Mouse (Mus musculus): ENCODE measurements around the gene Ankdd1b. TPM values are rescaled to one million over a fixed set of nuclear protein-coding genes. Genes with fewer than 3 reads are reported as not detected.

The Ankdd1b gene
- total RNA-seq, 1 experiment = 1.1 TPM

DNA sequence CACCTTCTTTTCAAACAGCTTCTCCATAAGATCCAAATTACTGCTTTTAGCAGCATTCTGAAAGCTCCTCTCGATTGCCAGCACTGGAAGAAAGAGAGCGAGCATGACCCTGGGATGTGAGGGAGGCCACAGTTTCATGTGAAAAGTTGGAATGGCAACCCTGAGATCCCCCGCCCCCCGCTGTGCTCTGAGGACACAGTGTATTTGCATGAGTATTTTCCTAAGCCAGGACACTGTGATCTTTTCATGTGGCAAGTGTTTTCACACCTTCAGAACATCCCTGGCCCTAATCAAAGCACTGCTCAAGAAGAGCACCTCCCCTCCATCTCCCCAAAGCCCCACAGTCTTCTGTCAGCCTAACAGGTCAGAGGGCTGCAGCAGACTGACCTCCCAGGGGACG lies 5.7 kb downstream of the Ankdd1b start:
- Histone ChIP-seq H3K4me1 (ENCODE audit: control insufficient read depth in 2 of 2, insufficient read depth in 2 of 2, low read length in 2 of 2, poor library complexity in 1 of 2) (no peaks in the 10 kb centered on the region), H3K27ac (ENCODE audit: insufficient read depth, low read depth, low read length, poor library complexity, severe bottlenecking) (no peak overlapping the region), H3K9me3 (ENCODE audit: control insufficient read depth, insufficient read depth, low read depth, low read length) (no peaks in the 10 kb centered on the region), H3K36me3 (ENCODE audit: control insufficient read depth, insufficient read depth, low read length, poor library complexity, severe bottlenecking) (no peaks in the 10 kb centered on the region), H3K9ac (ENCODE audit: insufficient read depth, low read depth, low read length, poor library complexity, severe bottlenecking) (no peak overlapping the region), H3K4me3 (ENCODE audit: insufficient read depth in 1 of 2, low read depth in 1 of 2, low read length in 2 of 2, poor library complexity in 1 of 2, severe bottlenecking in 1 of 2) (no peak overlapping the region)
- DNase-seq (ENCODE audit: low read depth, low spot score) = peak; percentile 17
- in situ Hi-C loops (cut with MboI; ENCODE audit: low sequenced_read_pairs in 2 of 2, unreplicated experiment in 2 of 2) = no loop called here
- TF ChIP-seq HCFC1 (IDR thresholded peaks at IDR 0.05; ENCODE audit: borderline replicate concordance, insufficient read depth, low read length) = no peak
- no peak for TF ChIP-seq CHD2 (IDR thresholded peaks at IDR 0.05; ENCODE audit: low read depth, low read length)

DNA sequence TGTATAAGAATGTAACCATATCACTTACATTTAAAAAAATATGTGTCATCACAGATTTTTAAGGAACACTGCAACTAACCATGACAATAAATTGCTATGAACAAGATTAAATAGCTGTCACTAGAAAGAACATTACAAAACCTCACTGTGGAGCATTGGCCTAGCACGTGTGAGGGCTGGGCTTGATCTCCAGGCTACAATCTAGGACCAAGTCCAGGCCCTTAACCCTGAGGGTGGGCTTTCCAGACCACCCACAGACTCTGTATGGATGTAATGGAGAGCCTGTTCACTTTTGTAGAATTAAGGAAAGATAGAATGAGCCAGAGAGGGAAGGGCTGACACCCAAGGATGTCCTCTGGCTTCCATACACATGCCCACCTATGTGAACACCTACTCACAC lies 8.4 kb downstream of the Ankdd1b start:
- no peaks in the 10 kb centered on the region for H3K9me3 ChIP-seq (ENCODE audit: control insufficient read depth, insufficient read depth, low read depth, low read length)
- H3K4me1 ChIP-seq (ENCODE audit: control insufficient read depth in 2 of 2, insufficient read depth in 2 of 2, low read length in 2 of 2, poor library complexity in 1 of 2) = no peaks in the 10 kb centered on the region
- H3K27ac ChIP-seq (ENCODE audit: insufficient read depth, low read depth, low read length, poor library complexity, severe bottlenecking) = no peak overlapping the region
- TF ChIP-seq CHD2 (IDR thresholded peaks at IDR 0.05; ENCODE audit: low read depth, low read length) = no peak
- no peak for TF ChIP-seq ZNF384 (IDR thresholded peaks at IDR 0.05; ENCODE audit: low read depth, low read length)
- TF ChIP-seq MAFK (IDR thresholded peaks at IDR 0.05; ENCODE audit: insufficient read depth, low read depth, low read length) = no peak
- TF ChIP-seq ZC3H11A (IDR thresholded peaks at IDR 0.05; ENCODE audit: borderline replicate concordance, low read depth, low read length) = no peak
- TF ChIP-seq HCFC1 (IDR thresholded peaks at IDR 0.05; ENCODE audit: borderline replicate concordance, insufficient read depth, low read length) = no peak
- H3K36me3 ChIP-seq (ENCODE audit: control insufficient read depth, insufficient read depth, low read length, poor library complexity, severe bottlenecking) = no peaks in the 10 kb centered on the region
- DNase-seq (ENCODE audit: low read depth, low spot score) = no peak
- H3K9ac ChIP-seq (ENCODE audit: insufficient read depth, low read depth, low read length, poor library complexity, severe bottlenecking) = no peak overlapping the region
- no peak overlapping the region for H3K4me3 ChIP-seq (ENCODE audit: insufficient read depth in 1 of 2, low read depth in 1 of 2, low read length in 2 of 2, poor library complexity in 1 of 2, severe bottlenecking in 1 of 2)
- in situ Hi-C loops (cut with MboI; ENCODE audit: low sequenced_read_pairs in 2 of 2, unreplicated experiment in 2 of 2) = no loop called here

DNA sequence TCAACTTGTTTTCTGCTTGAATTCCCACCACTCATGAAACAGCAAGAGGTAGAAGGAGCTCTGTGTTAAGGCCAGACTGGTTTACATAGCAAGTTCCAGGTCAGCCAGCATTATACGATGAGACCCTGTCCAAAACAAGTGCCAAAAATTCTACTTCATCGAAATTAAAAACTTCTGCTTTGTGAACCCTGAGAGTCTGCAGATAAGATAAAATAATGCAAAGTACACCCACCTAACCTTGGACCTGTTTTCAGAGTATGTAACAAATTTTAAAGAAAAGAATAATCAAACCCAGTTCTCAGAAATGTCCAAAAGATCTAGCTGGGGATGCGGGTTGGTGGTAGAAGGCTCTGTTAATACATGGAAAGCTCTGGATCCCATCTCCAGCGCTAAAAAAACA lies 12.4 kb downstream of the Ankdd1b start:
- no peaks in the 10 kb centered on the region for H3K4me1 ChIP-seq (ENCODE audit: control insufficient read depth in 2 of 2, insufficient read depth in 2 of 2, low read length in 2 of 2, poor library complexity in 1 of 2)
- no peak overlapping the region for H3K4me3 ChIP-seq (ENCODE audit: insufficient read depth in 1 of 2, low read depth in 1 of 2, low read length in 2 of 2, poor library complexity in 1 of 2, severe bottlenecking in 1 of 2)
- no peak overlapping the region for H3K27ac ChIP-seq (ENCODE audit: insufficient read depth, low read depth, low read length, poor library complexity, severe bottlenecking)
- no peaks in the 10 kb centered on the region for H3K36me3 ChIP-seq (ENCODE audit: control insufficient read depth, insufficient read depth, low read length, poor library complexity, severe bottlenecking)
- H3K9me3 ChIP-seq (ENCODE audit: control insufficient read depth, insufficient read depth, low read depth, low read length) = no peaks in the 10 kb centered on the region
- H3K9ac ChIP-seq (ENCODE audit: insufficient read depth, low read depth, low read length, poor library complexity, severe bottlenecking) = no peak overlapping the region
- DNase-seq (ENCODE audit: low read depth, low spot score) = no peak
- in situ Hi-C loops (cut with MboI; ENCODE audit: low sequenced_read_pairs in 2 of 2, unreplicated experiment in 2 of 2) = no loop called here
- TF ChIP-seq ZC3H11A (IDR thresholded peaks at IDR 0.05; ENCODE audit: borderline replicate concordance, low read depth, low read length) = no peak
- TF ChIP-seq HCFC1 (IDR thresholded peaks at IDR 0.05; ENCODE audit: borderline replicate concordance, insufficient read depth, low read length) = no peak
- TF ChIP-seq CHD2 (IDR thresholded peaks at IDR 0.05; ENCODE audit: low read depth, low read length) = no peak
- no peak for TF ChIP-seq MAFK (IDR thresholded peaks at IDR 0.05; ENCODE audit: insufficient read depth, low read depth, low read length)
- TF ChIP-seq ZNF384 (IDR thresholded peaks at IDR 0.05; ENCODE audit: low read depth, low read length) = no peak

DNA sequence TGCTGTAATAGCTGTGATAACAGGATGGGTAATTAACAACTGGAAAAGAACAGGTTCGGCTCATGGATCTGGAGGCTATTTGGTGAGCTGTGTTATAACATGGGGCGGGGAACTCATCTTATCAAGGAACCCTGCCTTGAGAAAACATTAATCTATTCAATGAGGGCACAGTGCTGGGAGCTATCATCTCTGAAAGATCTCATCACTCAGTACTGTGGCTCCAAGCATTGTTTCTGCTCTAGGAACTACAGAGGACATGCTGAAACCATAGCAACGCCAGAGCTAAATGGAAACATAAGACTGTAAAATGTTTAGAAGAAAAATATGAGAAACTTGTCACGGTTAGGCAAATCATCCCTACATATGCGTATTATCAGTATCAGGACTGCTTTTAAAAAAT lies 13.0 kb downstream of the Ankdd1b start:
- TF ChIP-seq HCFC1 (IDR thresholded peaks at IDR 0.05; ENCODE audit: borderline replicate concordance, insufficient read depth, low read length) (no peak), MAFK (IDR thresholded peaks at IDR 0.05; ENCODE audit: insufficient read depth, low read depth, low read length) (no peak), ZNF384 (IDR thresholded peaks at IDR 0.05; ENCODE audit: low read depth, low read length) (no peak), CHD2 (IDR thresholded peaks at IDR 0.05; ENCODE audit: low read depth, low read length) (no peak), ZC3H11A (IDR thresholded peaks at IDR 0.05; ENCODE audit: borderline replicate concordance, low read depth, low read length) (no peak)
- in situ Hi-C loops (cut with MboI; ENCODE audit: low sequenced_read_pairs in 2 of 2, unreplicated experiment in 2 of 2) = no loop called here
- Histone ChIP-seq H3K36me3 (ENCODE audit: control insufficient read depth, insufficient read depth, low read length, poor library complexity, severe bottlenecking) (no peaks in the 10 kb centered on the region), H3K4me1 (ENCODE audit: control insufficient read depth in 2 of 2, insufficient read depth in 2 of 2, low read length in 2 of 2, poor library complexity in 1 of 2) (no peaks in the 10 kb centered on the region), H3K27ac (ENCODE audit: insufficient read depth, low read depth, low read length, poor library complexity, severe bottlenecking) (no peak overlapping the region), H3K4me3 (ENCODE audit: insufficient read depth in 1 of 2, low read depth in 1 of 2, low read length in 2 of 2, poor library complexity in 1 of 2, severe bottlenecking in 1 of 2) (no peak overlapping the region), H3K9me3 (ENCODE audit: control insufficient read depth, insufficient read depth, low read depth, low read length) (no peaks in the 10 kb centered on the region), H3K9ac (ENCODE audit: insufficient read depth, low read depth, low read length, poor library complexity, severe bottlenecking) (no peak overlapping the region)
- DNase-seq (ENCODE audit: low read depth, low spot score) = no peak

DNA sequence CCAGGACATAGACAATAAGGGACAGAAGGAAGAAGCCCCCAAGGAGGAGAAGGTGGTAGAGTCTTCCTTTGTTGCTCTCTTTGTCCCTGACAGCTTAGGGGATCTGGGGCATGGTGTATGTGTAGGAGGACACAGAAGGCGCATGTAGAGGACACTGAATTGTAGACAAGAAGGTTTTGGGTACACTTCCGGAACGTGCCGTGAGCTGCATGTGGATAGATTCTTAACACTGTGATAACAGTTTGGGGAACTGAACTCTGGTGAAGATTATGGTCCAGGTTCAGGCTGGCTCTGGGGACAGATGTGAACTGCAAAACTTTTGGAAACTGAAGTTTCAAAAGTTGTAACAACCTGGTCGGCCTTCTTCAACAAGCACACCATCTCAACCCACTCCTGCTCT lies 13.4 kb downstream of the Ankdd1b start:
- Histone ChIP-seq H3K36me3 (ENCODE audit: control insufficient read depth, insufficient read depth, low read length, poor library complexity, severe bottlenecking) (no peaks in the 10 kb centered on the region), H3K4me3 (ENCODE audit: insufficient read depth in 1 of 2, low read depth in 1 of 2, low read length in 2 of 2, poor library complexity in 1 of 2, severe bottlenecking in 1 of 2) (no peak overlapping the region), H3K27ac (ENCODE audit: insufficient read depth, low read depth, low read length, poor library complexity, severe bottlenecking) (no peak overlapping the region), H3K9ac (ENCODE audit: insufficient read depth, low read depth, low read length, poor library complexity, severe bottlenecking) (no peak overlapping the region), H3K9me3 (ENCODE audit: control insufficient read depth, insufficient read depth, low read depth, low read length) (no peaks in the 10 kb centered on the region), H3K4me1 (ENCODE audit: control insufficient read depth in 2 of 2, insufficient read depth in 2 of 2, low read length in 2 of 2, poor library complexity in 1 of 2) (no peaks in the 10 kb centered on the region)
- no peak for DNase-seq (ENCODE audit: low read depth, low spot score)
- TF ChIP-seq ZNF384 (IDR thresholded peaks at IDR 0.05; ENCODE audit: low read depth, low read length) = no peak
- no peak for TF ChIP-seq MAFK (IDR thresholded peaks at IDR 0.05; ENCODE audit: insufficient read depth, low read depth, low read length)
- TF ChIP-seq HCFC1 (IDR thresholded peaks at IDR 0.05; ENCODE audit: borderline replicate concordance, insufficient read depth, low read length) = no peak
- TF ChIP-seq CHD2 (IDR thresholded peaks at IDR 0.05; ENCODE audit: low read depth, low read length) = no peak
- no peak for TF ChIP-seq ZC3H11A (IDR thresholded peaks at IDR 0.05; ENCODE audit: borderline replicate concordance, low read depth, low read length)
- in situ Hi-C loops (cut with MboI; ENCODE audit: low sequenced_read_pairs in 2 of 2, unreplicated experiment in 2 of 2) = no loop called here
